Mouse (Mus musculus): ENCODE results near the gene Rac1. TPM values are rescaled to one million over a fixed set of nuclear protein-coding genes. Genes with fewer than 3 reads are reported as not detected.

Rac1 gene
- polyA plus RNA-seq, 1 experiment from 2014 or later: 401 TPM

Other genes starting within 250 kb of the Rac1 start
- gene Zfp853, start 234.4 kb downstream of the Rac1 start, polyA plus RNA-seq (2016; fragmentation: Nextera tagmentation; extraction: Ambion mirVana): 0.09 TPM in 1 of 2 replicates, not detected in the other
- gene E130309D02Rik, start 212.7 kb downstream of the Rac1 start, polyA plus RNA-seq (2016; fragmentation: Nextera tagmentation; extraction: Ambion mirVana): 26.9 and 27.6 TPM in 2 replicates
- 51.9 and 56.5 TPM in 2 replicates for gene Zdhhc4, start 198.8 kb downstream of the Rac1 start, polyA plus RNA-seq (2016; fragmentation: Nextera tagmentation; extraction: Ambion mirVana)
- 0.14 and 0.51 TPM in 2 replicates for gene Grid2ip, start 170.7 kb downstream of the Rac1 start, polyA plus RNA-seq (2016; fragmentation: Nextera tagmentation; extraction: Ambion mirVana)
- 285 TPM in 2 replicates for gene Kdelr2, start 124.2 kb downstream of the Rac1 start, polyA plus RNA-seq (2016; fragmentation: Nextera tagmentation; extraction: Ambion mirVana)
- 10.6 TPM in 2 replicates for gene Daglb, start 63.5 kb downstream of the Rac1 start, polyA plus RNA-seq (2016; fragmentation: Nextera tagmentation; extraction: Ambion mirVana)
- 41.8 and 41.9 TPM in 2 replicates for gene Cyth3, start 94.4 kb upstream of the Rac1 start, polyA plus RNA-seq (2016; fragmentation: Nextera tagmentation; extraction: Ambion mirVana)
- 17.6 and 19.4 TPM in 2 replicates for gene Usp42, start 204.2 kb upstream of the Rac1 start, polyA plus RNA-seq (2016; fragmentation: Nextera tagmentation; extraction: Ambion mirVana)